Mouse (Mus musculus) CH12.LX (cell line): ENCODE data around the gene Olfr221. TPM values are rescaled to one million over a fixed set of nuclear protein-coding genes. Genes with fewer than 3 reads are reported as not detected.

Experiments
- DNase-seq: peaks from one replicate; pipeline ENCODE4 v3.0.0-alpha.2; 2013; ENCODE audit errors: extremely low read depth
- H3K27ac ChIP-seq: 2 replicates; pipeline ENCODE4 v1.5.1; 2012; ENCODE audit warnings: low read depth, mild to moderate bottlenecking, control low read depth, moderate library complexity; ENCODE audit not compliant: insufficient read depth
- H3K27me3 ChIP-seq: replicated peaks from 2 replicates; pipeline ENCODE3; 2012; ENCODE audit warnings: inconsistent platforms
- H3K36me3 ChIP-seq, 2 experiments: replicated peaks in 1 of 2; 2 replicates each; pipeline versions ENCODE3 to v1.6.1; 2012; ENCODE audit warnings: inconsistent platforms in 1 of 2, low read length in 1 of 2, mild to moderate bottlenecking in 1 of 2, mixed read lengths in 1 of 2, moderate library complexity in 1 of 2; ENCODE audit not compliant: control insufficient read depth in 1 of 2, insufficient read depth in 1 of 2
- H3K4me1 ChIP-seq, 2 experiments: 2 replicates each; pipeline ENCODE4 v1.6.1; 2012; ENCODE audit warnings: inconsistent platforms in 1 of 2, moderate library complexity in 1 of 2; ENCODE audit not compliant: insufficient read depth in 2 of 2, control insufficient read depth in 1 of 2
- H3K4me2 ChIP-seq: 2 replicates; pipeline ENCODE4 v1.6.1; 2012; ENCODE audit warnings: low read depth, mild to moderate bottlenecking, control low read depth; ENCODE audit not compliant: poor library complexity, insufficient read depth, severe bottlenecking
- H3K4me3 ChIP-seq, 3 experiments: fragments of 150-350 bp in 1 of 3; sonication (generic) in 1 of 3; replicated peaks in 1 of 3; 2 replicates each; pipeline versions ENCODE3 to v1.5.1; 2011 to 2012; ENCODE audit warnings: low read depth in 2 of 3, low read length in 2 of 3, mild to moderate bottlenecking in 2 of 3, moderate library complexity in 2 of 3, control low read depth in 1 of 3, improper control_type of control experiment in 1 of 3, inconsistent platforms in 1 of 3, mixed read lengths in 1 of 3; ENCODE audit not compliant: poor library complexity in 1 of 3
- H3K79me2 ChIP-seq: replicated peaks from 2 replicates; pipeline ENCODE4 v1.6.1; 2012; ENCODE audit warnings: mild to moderate bottlenecking, moderate library complexity; ENCODE audit not compliant: control insufficient read depth, poor library complexity, insufficient read depth, severe bottlenecking; ENCODE audit errors: extremely low read depth
- H3K9ac ChIP-seq: 2 replicates; pipeline ENCODE4 v1.6.1; 2012; ENCODE audit warnings: low read depth, mild to moderate bottlenecking, control low read depth, moderate library complexity; ENCODE audit not compliant: insufficient read depth
- H3K9me3 ChIP-seq: replicated peaks from 2 replicates; pipeline ENCODE3; 2012; ENCODE audit warnings: low read length, inconsistent platforms, mixed read lengths
- CHD1 ChIP-seq: IDR thresholded peaks from 2 replicates; pipeline ENCODE4 v1.6.1; 2012; ENCODE audit warnings: low read depth, low read length, improper control_type of control experiment, inconsistent platforms
- E2F4 ChIP-seq: IDR thresholded peaks from 2 replicates; pipeline ENCODE4 v1.6.1; 2011; ENCODE audit warnings: low read depth, low read length, improper control_type of control experiment; ENCODE audit not compliant: insufficient replicate concordance
- ELF1 ChIP-seq: IDR thresholded peaks from 2 replicates; pipeline ENCODE4 v1.6.1; 2014; ENCODE audit warnings: low read depth, mild to moderate bottlenecking, inconsistent platforms, low read length, improper control_type of control experiment
- EP300 ChIP-seq: IDR thresholded peaks from 2 replicates; pipeline ENCODE4 v1.6.1; 2011; ENCODE audit warnings: low read length, improper control_type of control experiment
- GABPA ChIP-seq: IDR thresholded peaks from 2 replicates; pipeline ENCODE4 v1.6.1; 2012; ENCODE audit warnings: low read depth, low read length, improper control_type of control experiment, inconsistent platforms; ENCODE audit not compliant: insufficient replicate concordance
- HCFC1 ChIP-seq: IDR thresholded peaks from 2 replicates; pipeline ENCODE4 v1.6.1; 2012; ENCODE audit warnings: low read depth, mild to moderate bottlenecking, inconsistent platforms, low read length, improper control_type of control experiment
- IRF4 ChIP-seq: IDR thresholded peaks from 2 replicates; pipeline ENCODE4 v1.6.1; 2014; ENCODE audit warnings: low read depth, mild to moderate bottlenecking, inconsistent platforms, low read length, improper control_type of control experiment
- JUND ChIP-seq: conservative IDR thresholded peaks from 2 replicates; pipeline ENCODE4 v1.6.1; 2011; ENCODE audit warnings: low read depth, low read length, improper control_type of control experiment
- KAT2A ChIP-seq: IDR thresholded peaks from 2 replicates; pipeline ENCODE4 v1.6.1; 2012; ENCODE audit warnings: low read length, improper control_type of control experiment, inconsistent platforms; ENCODE audit not compliant: insufficient replicate concordance
- MAFK ChIP-seq: IDR thresholded peaks from 2 replicates; pipeline ENCODE4 v1.6.1; 2011; ENCODE audit warnings: low read length, improper control_type of control experiment; ENCODE audit not compliant: insufficient replicate concordance
- MAZ ChIP-seq: IDR thresholded peaks from 2 replicates; pipeline ENCODE4 v1.6.1; 2012; ENCODE audit warnings: low read depth, mild to moderate bottlenecking, inconsistent platforms, low read length, improper control_type of control experiment, moderate library complexity
- MEF2A ChIP-seq: IDR thresholded peaks from 2 replicates; pipeline ENCODE4 v1.6.1; 2014; ENCODE audit warnings: low read depth, mild to moderate bottlenecking, inconsistent platforms, low read length, improper control_type of control experiment, borderline replicate concordance
- NRF1 ChIP-seq: IDR thresholded peaks from 2 replicates; pipeline ENCODE4 v1.6.1; 2014; ENCODE audit warnings: low read depth, mild to moderate bottlenecking, inconsistent platforms, low read length, improper control_type of control experiment, moderate library complexity
- POLR2A ChIP-seq: IDR thresholded peaks from 2 replicates; pipeline ENCODE4 v1.6.1; 2011; ENCODE audit warnings: low read depth, mild to moderate bottlenecking, improper control_type of control experiment, low read length
- TCF12 ChIP-seq: IDR thresholded peaks from 2 replicates; pipeline ENCODE4 v1.6.1; 2014; ENCODE audit warnings: low read depth, mild to moderate bottlenecking, inconsistent platforms, low read length, improper control_type of control experiment
- UBTF ChIP-seq: IDR thresholded peaks from 2 replicates; pipeline ENCODE4 v1.6.1; 2012; ENCODE audit warnings: low read depth, mild to moderate bottlenecking, inconsistent platforms, low read length, improper control_type of control experiment, moderate library complexity
- USF1 ChIP-seq: IDR thresholded peaks from 2 replicates; pipeline ENCODE4 v1.6.1; 2014; ENCODE audit warnings: low read depth, mild to moderate bottlenecking, inconsistent platforms, low read length, improper control_type of control experiment
- USF2 ChIP-seq: conservative IDR thresholded peaks from 2 replicates; pipeline ENCODE4 v1.6.1; 2011; ENCODE audit warnings: low read depth, low read length, improper control_type of control experiment
- ZKSCAN1 ChIP-seq: IDR thresholded peaks from 2 replicates; pipeline ENCODE4 v1.6.1; 2012; ENCODE audit warnings: low read depth, inconsistent platforms, low read length, improper control_type of control experiment, borderline replicate concordance
- ZNF384 ChIP-seq: IDR thresholded peaks from 2 replicates; pipeline ENCODE4 v1.6.1; 2012; ENCODE audit warnings: low read depth, low read length, improper control_type of control experiment, inconsistent platforms
- dilution Hi-C: fragments of 300-500 bp; cut with MboI; formaldehyde crosslinking; loops from 2 replicates; pipeline ENCODE4 v1.14.3; 2020; ENCODE audit warnings: low sequenced_read_pairs; ENCODE audit not compliant: extremely low pct_unique_long_range_greater_than_20kb, extremely low pct_ligation_motif_present
- in situ Hi-C: fragments of 300-500 bp; cut with MboI; formaldehyde crosslinking; loops from 3 replicates; pipeline ENCODE4 v1.14.3; 2019; ENCODE audit warnings: low sequenced_read_pairs, low pct_ligation_motif_present, low pct_unique_long_range_greater_than_20kb, mixed read lengths
- polyA plus RNA-seq: library from polyadenylated mRNA; unstranded; fragments of >175 nt; gene quantifications from 2 replicates; pipeline ENCODE4 v1.2.1, GENCODE M21; 2012; ENCODE audit warnings: low read depth; ENCODE audit not compliant: insufficient read length
- total RNA-seq, 2 experiments: library from RNA; depleted of rRNA; stranded (reverse); fragments of 300-350 nt in 1 of 2; fragments of >200 nt in 1 of 2; gene quantifications; 2 replicates each; pipeline ENCODE4 v1.2.3; 2012 to 2014

The Olfr221 gene
- total and polyA plus RNA-seq, 3 experiments = not detected

DNA sequence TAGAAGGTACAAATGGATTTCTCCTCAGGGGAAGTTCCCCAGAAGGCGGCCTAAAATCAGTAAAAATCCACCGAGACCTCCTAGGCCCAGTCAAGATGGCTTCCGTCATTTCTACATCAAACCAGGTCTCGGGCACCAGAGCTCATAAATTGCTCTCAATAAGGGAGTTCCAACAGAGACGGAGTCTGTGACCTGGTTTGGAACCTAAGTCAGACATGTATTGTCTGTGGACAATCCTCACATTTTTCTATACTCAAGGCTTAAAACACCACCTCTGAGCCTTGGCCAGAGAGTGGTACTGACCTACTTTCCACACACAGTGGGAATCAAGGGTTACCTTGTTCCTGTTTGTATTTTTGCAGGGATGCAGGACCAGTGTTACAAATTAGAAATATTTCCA is 29.7 kb downstream of the Olfr221 start:
- Histone ChIP-seq H3K79me2 (no peaks in the 10 kb centered on the region), H3K27me3 (no peaks in the 10 kb centered on the region), H3K9ac (no peak overlapping the region), H3K36me3 (peaks cover 12 to 24% of the 10 kb centered on the region in 2 experiments), H3K4me1 (peaks cover 12 to 53% of the 10 kb centered on the region in 2 experiments), H3K4me2 (no peak overlapping the region), H3K9me3 (no peaks in the 10 kb centered on the region), H3K27ac (no peak overlapping the region), H3K4me3 (no peak overlapping the region)
- in situ Hi-C loops (no loop called here), dilution Hi-C loops (no loop called here)
- no peak for DNase-seq
- TF ChIP-seq ZNF384 (no peak), MAFK (no peak), JUND (no peak), IRF4 (no peak), USF2 (no peak), E2F4 (no peak), NRF1 (no peak), ZKSCAN1 (no peak), ELF1 (no peak), EP300 (no peak), KAT2A (no peak), MEF2A (no peak), UBTF (no peak), CHD1 (no peak), MAZ (no peak)

DNA sequence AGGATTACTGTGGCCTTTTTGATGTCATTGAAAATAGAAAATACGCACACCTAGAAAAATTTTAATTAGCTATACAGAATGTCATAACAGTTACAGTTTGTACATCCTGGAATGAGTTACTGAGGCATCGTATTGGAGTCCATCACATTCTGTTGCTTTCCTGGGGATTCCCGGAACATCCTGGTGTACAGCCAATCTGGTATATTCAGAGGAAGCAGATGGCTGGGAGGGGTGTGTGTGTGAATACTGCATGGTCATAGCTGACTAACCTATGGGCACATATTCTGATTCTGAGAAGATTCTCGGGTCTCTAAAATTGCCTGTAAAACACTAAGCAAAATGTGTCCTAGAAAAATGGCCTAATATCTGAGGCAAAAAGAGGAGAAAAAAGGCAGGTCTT is 30.2 kb downstream of the Olfr221 start:
- dilution Hi-C loops = no loop called here
- Histone ChIP-seq H3K27ac (no peak overlapping the region), H3K4me3 (no peak overlapping the region), H3K4me2 (no peak overlapping the region), H3K36me3 (peaks cover 15 to 27% of the 10 kb centered on the region in 2 experiments), H3K9ac (no peak overlapping the region), H3K27me3 (no peaks in the 10 kb centered on the region), H3K79me2 (no peaks in the 10 kb centered on the region), H3K9me3 (no peaks in the 10 kb centered on the region), H3K4me1 (peaks cover 12 to 52% of the 10 kb centered on the region in 2 experiments)
- in situ Hi-C loops = no loop called here
- TF ChIP-seq TCF12 (no peak), POLR2A (no peak), USF1 (no peak), E2F4 (no peak), GABPA (no peak), USF2 (no peak), HCFC1 (no peak)
- no peak for DNase-seq
